Mouse (Mus musculus): ENCODE results near the gene Tcp1.

The Tcp1 gene

GRCm38 (mm10) chr17:12915488-12915880 lies at the start of gene Tcp1:
Gene Tcp1 (plus strand): TSS chr17:12915701.
- H3K4me1 ChIP-seq (replicated peaks; ENCODE audit: low read depth, low read length), result peaks cover 58% of the 10 kb centered on the region
- H3K27me3 ChIP-seq (ENCODE audit: insufficient read depth, low read length), result no peaks in the 10 kb centered on the region
- H3K9me3 ChIP-seq (ENCODE audit: low read length), result no peaks in the 10 kb centered on the region
- TF ChIP-seq CTCF (conservative IDR thresholded peaks at IDR 0.05; ENCODE audit: low read length), result no peak
- H3K36me3 ChIP-seq (ENCODE audit: insufficient read depth, low read length), result peaks cover 74% of the 10 kb centered on the region
- peak within 1 kb of the TSS; percentile 98 for H3K4me3 ChIP-seq (replicated peaks; ENCODE audit: low read length)

- Histone ChIP-seq H3K27me3 (ENCODE audit: insufficient read depth, low read length) (peaks cover 15% of the 10 kb centered on the region), H3K4me1 (replicated peaks; ENCODE audit: low read depth, low read length) (peaks cover 17% of the 10 kb centered on the region), H3K36me3 (ENCODE audit: insufficient read depth, low read length) (no peaks in the 10 kb centered on the region), H3K4me3 (replicated peaks; ENCODE audit: low read length) (no peak overlapping the region), H3K9me3 (ENCODE audit: low read length) (no peaks in the 10 kb centered on the region)
- TF ChIP-seq CTCF (conservative IDR thresholded peaks at IDR 0.05; ENCODE audit: low read length) (no peak), NANOG (IDR thresholded peaks at IDR 0.05; ENCODE audit: borderline replicate concordance, low read length) (no peak), POU5F1 (IDR thresholded peaks at IDR 0.05; ENCODE audit: borderline replicate concordance, low read length) (no peak)
Measured at GRCm38 (mm10) chr17:12866853-12867252, 48.6 kb upstream of the Tcp1 start.

- H3K9me3 ChIP-seq (ENCODE audit: low read length), result no peaks in the 10 kb centered on the region
- H3K36me3 ChIP-seq (ENCODE audit: insufficient read depth, low read length), result no peaks in the 10 kb centered on the region
- TF ChIP-seq NANOG (IDR thresholded peaks at IDR 0.05; ENCODE audit: borderline replicate concordance, low read length), result no peak
- peaks cover 27% of the 10 kb centered on the region for H3K4me1 ChIP-seq (replicated peaks; ENCODE audit: low read depth, low read length)
- peaks cover 18% of the 10 kb centered on the region for H3K27me3 ChIP-seq (ENCODE audit: insufficient read depth, low read length)
- no peak within 1 kb of the TSS for H3K4me3 ChIP-seq (replicated peaks; ENCODE audit: low read length)
Measured at GRCm38 (mm10) chr17:12868043-12868442, 47.5 kb upstream of the Tcp1 start, which contains the start of gene Mas1. Gene Mas1 (minus strand): TSS chr17:12868143.

- TF ChIP-seq CTCF (conservative IDR thresholded peaks at IDR 0.05; ENCODE audit: low read length) (no peak), NANOG (IDR thresholded peaks at IDR 0.05; ENCODE audit: borderline replicate concordance, low read length) (no peak), POU5F1 (IDR thresholded peaks at IDR 0.05; ENCODE audit: borderline replicate concordance, low read length) (no peak)
- no peaks in the 10 kb centered on the region for H3K9me3 ChIP-seq (ENCODE audit: low read length)
- no peaks in the 10 kb centered on the region for H3K36me3 ChIP-seq (ENCODE audit: insufficient read depth, low read length)
- H3K4me3 ChIP-seq (replicated peaks; ENCODE audit: low read length), result no peak overlapping the region
- peaks cover 20% of the 10 kb centered on the region for H3K27me3 ChIP-seq (ENCODE audit: insufficient read depth, low read length)
- peaks cover 33% of the 10 kb centered on the region for H3K4me1 ChIP-seq (replicated peaks; ENCODE audit: low read depth, low read length)
Measured at GRCm38 (mm10) chr17:12868640-12869039, 46.9 kb upstream of the Tcp1 start.

GRCm38 (mm10) chr17:12872275-12873028 lies 43.0 kb upstream of the Tcp1 start:
- Histone ChIP-seq H3K9me3 (ENCODE audit: low read length) (no peaks in the 10 kb centered on the region), H3K36me3 (ENCODE audit: insufficient read depth, low read length) (no peaks in the 10 kb centered on the region), H3K4me3 (replicated peaks; ENCODE audit: low read length) (peak overlapping the region; percentile 41), H3K4me1 (replicated peaks; ENCODE audit: low read depth, low read length) (peaks cover 33% of the 10 kb centered on the region), H3K27me3 (ENCODE audit: insufficient read depth, low read length) (peaks cover 35% of the 10 kb centered on the region)
- no peak for TF ChIP-seq POU5F1 (IDR thresholded peaks at IDR 0.05; ENCODE audit: borderline replicate concordance, low read length)
- TF ChIP-seq NANOG (IDR thresholded peaks at IDR 0.05; ENCODE audit: borderline replicate concordance, low read length), result no peak
- no peak for TF ChIP-seq CTCF (conservative IDR thresholded peaks at IDR 0.05; ENCODE audit: low read length)

- H3K9me3 ChIP-seq (ENCODE audit: low read length), result no peaks in the 10 kb centered on the region
- TF ChIP-seq POU5F1 (IDR thresholded peaks at IDR 0.05; ENCODE audit: borderline replicate concordance, low read length), result no peak
- no peak for TF ChIP-seq CTCF (conservative IDR thresholded peaks at IDR 0.05; ENCODE audit: low read length)
- TF ChIP-seq NANOG (IDR thresholded peaks at IDR 0.05; ENCODE audit: borderline replicate concordance, low read length), result no peak
- H3K4me1 ChIP-seq (replicated peaks; ENCODE audit: low read depth, low read length), result peaks cover 27% of the 10 kb centered on the region
- H3K36me3 ChIP-seq (ENCODE audit: insufficient read depth, low read length), result no peaks in the 10 kb centered on the region
- peaks cover 52% of the 10 kb centered on the region for H3K27me3 ChIP-seq (ENCODE audit: insufficient read depth, low read length)
- H3K4me3 ChIP-seq (replicated peaks; ENCODE audit: low read length), result no peak within 1 kb of the TSS
Measured at GRCm38 (mm10) chr17:12875734-12876133, 39.8 kb upstream of the Tcp1 start, which contains the start of gene Mrgprh. Gene Mrgprh (plus strand): TSS chr17:12876034.

GRCm38 (mm10) chr17:12880178-12880577 lies 35.3 kb upstream of the Tcp1 start:
- TF ChIP-seq POU5F1 (IDR thresholded peaks at IDR 0.05; ENCODE audit: borderline replicate concordance, low read length), result no peak
- peak; percentile 92 for TF ChIP-seq CTCF (conservative IDR thresholded peaks at IDR 0.05; ENCODE audit: low read length)
- Histone ChIP-seq H3K4me3 (replicated peaks; ENCODE audit: low read length) (peak overlapping the region; percentile 50), H3K9me3 (ENCODE audit: low read length) (no peaks in the 10 kb centered on the region), H3K27me3 (ENCODE audit: insufficient read depth, low read length) (peaks cover 33% of the 10 kb centered on the region), H3K4me1 (replicated peaks; ENCODE audit: low read depth, low read length) (peaks cover 31% of the 10 kb centered on the region), H3K36me3 (ENCODE audit: insufficient read depth, low read length) (no peaks in the 10 kb centered on the region)

GRCm38 (mm10) chr17:12881216-12881615 lies 34.3 kb upstream of the Tcp1 start:
- Histone ChIP-seq H3K4me3 (replicated peaks; ENCODE audit: low read length) (no peak overlapping the region), H3K4me1 (replicated peaks; ENCODE audit: low read depth, low read length) (peaks cover 38% of the 10 kb centered on the region), H3K36me3 (ENCODE audit: insufficient read depth, low read length) (no peaks in the 10 kb centered on the region), H3K9me3 (ENCODE audit: low read length) (no peaks in the 10 kb centered on the region), H3K27me3 (ENCODE audit: insufficient read depth, low read length) (peaks cover 26% of the 10 kb centered on the region)
- TF ChIP-seq CTCF (conservative IDR thresholded peaks at IDR 0.05; ENCODE audit: low read length) (peak; percentile 6; the same call in 1 of the 2 replicates), POU5F1 (IDR thresholded peaks at IDR 0.05; ENCODE audit: borderline replicate concordance, low read length) (no peak), NANOG (IDR thresholded peaks at IDR 0.05; ENCODE audit: borderline replicate concordance, low read length) (no peak)

GRCm38 (mm10) chr17:12886620-12887019 lies 28.9 kb upstream of the Tcp1 start:
- TF ChIP-seq CTCF (conservative IDR thresholded peaks at IDR 0.05; ENCODE audit: low read length), result 0 out of 2 replicates have a peak, but pooled peaks have one; percentile 14
- TF ChIP-seq NANOG (IDR thresholded peaks at IDR 0.05; ENCODE audit: borderline replicate concordance, low read length), result no peak
- Histone ChIP-seq H3K9me3 (ENCODE audit: low read length) (no peaks in the 10 kb centered on the region), H3K36me3 (ENCODE audit: insufficient read depth, low read length) (peaks cover 44% of the 10 kb centered on the region), H3K4me3 (replicated peaks; ENCODE audit: low read length) (no peak overlapping the region), H3K4me1 (replicated peaks; ENCODE audit: low read depth, low read length) (peaks cover 63% of the 10 kb centered on the region), H3K27me3 (ENCODE audit: insufficient read depth, low read length) (no peaks in the 10 kb centered on the region)

All from E14TG2a.4 (cell line).